Mouse (Mus musculus) E14TG2a.4 (cell line): ENCODE measurements around the gene Pbld1.

Experiments
- H3K27me3 ChIP-seq: 2 replicates; pipeline ENCODE4 v1.6.1; 2014; ENCODE audit warnings: low read length, control low read depth; ENCODE audit not compliant: insufficient read depth
- H3K36me3 ChIP-seq: 2 replicates; pipeline ENCODE4 v1.6.1; 2014; ENCODE audit warnings: low read length, control low read depth; ENCODE audit not compliant: insufficient read depth
- H3K4me1 ChIP-seq: replicated peaks from 2 replicates; pipeline ENCODE4 v1.6.1; 2014; ENCODE audit warnings: low read depth, low read length, control low read depth
- H3K4me3 ChIP-seq: replicated peaks from 2 replicates; pipeline ENCODE4 v1.5.1; 2014; ENCODE audit warnings: mild to moderate bottlenecking, low read length
- H3K9me3 ChIP-seq: 2 replicates; pipeline ENCODE4 v1.6.1; 2014; ENCODE audit warnings: low read length, control low read depth
- CTCF ChIP-seq: conservative IDR thresholded peaks from 2 replicates; pipeline ENCODE4 v1.5.1; 2014; ENCODE audit warnings: low read length
- NANOG ChIP-seq: IDR thresholded peaks from 2 replicates; pipeline ENCODE4 v1.6.1; 2014; ENCODE audit warnings: borderline replicate concordance, low read length, mixed read lengths
- POU5F1 ChIP-seq: IDR thresholded peaks from 2 replicates; pipeline ENCODE4 v1.6.1; 2014; ENCODE audit warnings: low read length, borderline replicate concordance

Gene Pbld1

GRCm38 (mm10) chr10:63023749-63024579, 36.0 kb upstream of the Pbld1 start, which contains the start of the genes Hnrnph3 and Pbld2:
TSS of gene Hnrnph3 (minus strand) at chr10:63024217.
TSS of gene Pbld2 (plus strand) at chr10:63024315.
- TF ChIP-seq NANOG (0 out of 2 replicates have a peak, but pooled peaks have one; percentile 16), POU5F1 (no peak), CTCF (no peak)
- H3K36me3 ChIP-seq, result peaks cover 17% of the 10 kb centered on the region; the same call in 1 of the 2 replicates
- no peaks in the 10 kb centered on the region for H3K27me3 ChIP-seq
- H3K4me1 ChIP-seq, result peaks cover 63% of the 10 kb centered on the region
- H3K4me3 ChIP-seq, result peak within 1 kb of the TSS; percentile 98
- H3K9me3 ChIP-seq, result no peaks in the 10 kb centered on the region

GRCm38 (mm10) chr10:63024580-63024910, 35.4 kb upstream of the Pbld1 start:
- no peaks in the 10 kb centered on the region for H3K27me3 ChIP-seq
- H3K9me3 ChIP-seq, result no peaks in the 10 kb centered on the region
- TF ChIP-seq CTCF (no peak), POU5F1 (no peak), NANOG (no peak)
- peaks cover 60% of the 10 kb centered on the region for H3K4me1 ChIP-seq
- H3K36me3 ChIP-seq, result peaks cover 12% of the 10 kb centered on the region; the same call in 1 of the 2 replicates
- peak overlapping the region; percentile 98 for H3K4me3 ChIP-seq

GRCm38 (mm10) chr10:63025016-63025415, 34.9 kb upstream of the Pbld1 start:
- Histone ChIP-seq H3K4me3 (peak overlapping the region; percentile 98), H3K9me3 (no peaks in the 10 kb centered on the region), H3K27me3 (no peaks in the 10 kb centered on the region), H3K36me3 (peaks cover 11% of the 10 kb centered on the region; the same call in 1 of the 2 replicates), H3K4me1 (peaks cover 59% of the 10 kb centered on the region)
- no peak for TF ChIP-seq POU5F1
- TF ChIP-seq NANOG, result no peak
- no peak for TF ChIP-seq CTCF

DNA sequence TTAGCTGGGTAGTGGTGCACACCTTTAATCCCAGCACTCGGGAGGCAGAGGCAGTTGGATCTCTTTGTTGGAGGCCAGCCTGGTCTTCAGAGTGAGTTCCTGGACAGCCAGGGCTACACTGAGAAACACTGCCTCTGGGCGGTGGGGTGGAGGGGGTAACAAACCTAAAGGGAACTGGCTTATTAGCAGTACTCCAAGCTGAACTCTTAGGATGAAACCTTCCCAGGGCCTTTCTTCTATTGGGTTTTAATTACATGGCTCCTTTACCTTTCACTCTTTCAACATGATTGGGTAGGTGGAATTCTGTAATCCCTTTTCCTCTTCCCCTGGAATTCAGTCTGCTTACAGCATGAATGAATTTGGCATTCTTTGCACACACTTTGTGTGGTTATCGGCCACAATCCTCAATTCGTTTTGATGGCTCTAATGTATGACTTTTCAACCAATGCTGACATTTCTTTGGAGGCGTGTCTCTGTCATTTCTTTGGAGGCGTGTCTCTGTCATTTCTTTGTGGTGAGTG, 34.4 kb upstream of the Pbld1 start:
- peaks cover 9% of the 10 kb centered on the region; the same call in 1 of the 2 replicates for H3K36me3 ChIP-seq
- TF ChIP-seq NANOG (no peak), POU5F1 (no peak), CTCF (no peak)

GRCm38 (mm10) chr10:63026156-63026794, 33.7 kb upstream of the Pbld1 start:
- Histone ChIP-seq H3K27me3 (no peaks in the 10 kb centered on the region), H3K4me3 (no peak overlapping the region), H3K9me3 (no peaks in the 10 kb centered on the region), H3K4me1 (peaks cover 49% of the 10 kb centered on the region), H3K36me3 (peaks cover 4% of the 10 kb centered on the region; the same call in 1 of the 2 replicates)
- TF ChIP-seq NANOG (no peak), CTCF (no peak), POU5F1 (no peak)

More for the DNA sequence above, 34.4 kb upstream of the Pbld1 start:
- no peaks in the 10 kb centered on the region for H3K27me3 ChIP-seq
- H3K4me1 ChIP-seq, result peaks cover 54% of the 10 kb centered on the region
- no peaks in the 10 kb centered on the region for H3K9me3 ChIP-seq
- H3K4me3 ChIP-seq, result peak overlapping the region; percentile 98

GRCm38 (mm10) chr10:63026795-63027160, 33.2 kb upstream of the Pbld1 start:
- Histone ChIP-seq H3K4me3 (no peak overlapping the region), H3K4me1 (peaks cover 44% of the 10 kb centered on the region), H3K36me3 (peaks cover 3% of the 10 kb centered on the region; the same call in 1 of the 2 replicates), H3K27me3 (no peaks in the 10 kb centered on the region), H3K9me3 (no peaks in the 10 kb centered on the region)
- TF ChIP-seq POU5F1, result no peak
- TF ChIP-seq CTCF, result no peak
- no peak for TF ChIP-seq NANOG

GRCm38 (mm10) chr10:63027376-63028161, 32.4 kb upstream of the Pbld1 start:
- Histone ChIP-seq H3K27me3 (no peaks in the 10 kb centered on the region), H3K4me1 (peaks cover 36% of the 10 kb centered on the region), H3K9me3 (no peaks in the 10 kb centered on the region), H3K36me3 (peaks cover 3% of the 10 kb centered on the region; the same call in 1 of the 2 replicates), H3K4me3 (no peak overlapping the region)
- TF ChIP-seq CTCF (no peak), NANOG (no peak), POU5F1 (no peak)
